Mouse (Mus musculus): ENCODE measurements around the gene Gm14410.
A peak's percentile ranks its signal among the peaks of the same experiment; 100 is the strongest.
"Not testable (repeated sequence)": the region's sequence is repeated elsewhere in the genome, so short reads cannot be mapped to it uniquely, and the experiment has no call there.

The Gm14410 gene

DNA sequence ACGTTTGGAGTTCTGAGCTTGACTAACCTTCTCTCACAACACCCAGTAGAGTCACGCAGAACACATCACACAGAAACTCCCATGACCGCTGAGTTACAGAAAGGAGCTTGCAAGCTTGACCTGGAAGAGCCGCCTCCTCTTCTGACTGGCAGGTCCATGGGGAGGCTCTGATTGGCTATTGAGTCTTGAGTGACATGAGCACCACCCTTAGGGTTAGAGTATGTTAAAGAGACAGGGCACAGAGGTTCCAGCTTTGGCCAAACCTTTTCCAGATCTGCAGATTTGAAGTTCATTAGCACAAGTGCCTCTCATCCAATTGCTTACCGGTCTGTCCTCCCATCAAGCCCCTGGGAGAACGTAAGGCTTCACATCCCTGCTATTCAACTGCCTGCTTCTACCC lies at the start of gene Gm14410:
Gm14410 (minus strand) TSS at position 81 of the 400 bp plus-strand sequence.
- DNase-seq (ENCODE audit: low spot score in 2 of 2), result peak in 1 of 2 experiments; percentile 58

- DNase-seq (ENCODE audit: low spot score in 2 of 2), result not testable (repeated sequence)
Measured at GRCm38 (mm10) chr2:177247449-177247848, 41.2 kb upstream of the Gm14410 start.

DNA sequence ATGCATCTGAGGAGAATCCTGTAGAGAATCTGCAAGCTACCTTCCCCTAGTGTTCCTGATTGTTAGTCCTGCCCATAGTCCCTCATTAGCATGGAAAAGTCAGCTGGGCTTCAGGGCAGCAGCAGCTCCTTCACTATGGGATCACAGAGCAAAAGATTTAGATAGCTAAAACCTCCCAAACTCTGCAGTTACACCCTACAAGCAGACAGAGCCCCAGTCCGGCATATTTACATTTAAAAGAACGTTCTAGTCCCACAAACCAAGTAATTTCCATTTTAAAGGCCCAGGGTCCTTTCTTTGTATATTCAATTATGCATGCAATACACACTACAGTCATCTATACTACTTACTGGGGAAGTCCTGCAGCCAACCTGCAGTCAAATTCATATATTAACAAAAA lies 24.2 kb upstream of the Gm14410 start:
- DNase-seq (ENCODE audit: low spot score in 2 of 2), result not testable (repeated sequence)

DNA sequence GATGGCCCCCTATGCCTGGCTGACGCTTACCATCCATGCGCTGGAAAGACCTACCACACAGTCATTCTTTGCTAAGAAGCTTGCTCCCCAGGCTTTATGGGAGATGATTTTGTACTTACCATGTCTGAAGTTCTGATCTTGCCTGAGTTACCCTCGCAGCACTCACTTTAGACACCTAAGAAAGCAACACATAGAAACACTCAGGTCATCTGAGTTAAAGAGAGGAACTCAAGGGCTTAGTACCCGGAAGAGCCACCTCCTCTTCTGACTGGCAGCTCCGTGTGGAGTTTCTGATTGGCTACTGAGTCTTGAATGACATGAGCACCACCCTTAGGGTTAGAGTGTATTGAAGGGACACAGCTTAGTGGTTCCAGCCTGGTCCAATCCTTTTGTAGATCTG lies 33.5 kb downstream of the Gm14410 start:
- DNase-seq (ENCODE audit: low spot score in 2 of 2), result not testable (repeated sequence)

All from cerebellum, postnatal 4 days (tissue).